Mouse (Mus musculus) cerebellum, adult 2 months (tissue): ENCODE data around the gene Surf2.

Experiments used
- CTCF ChIP-seq: fragments of 200-500 bp; IDR thresholded peaks from 2 replicates; pipeline ENCODE4 v1.5.1; 2011; ENCODE audit warnings: low read depth, mild to moderate bottlenecking, control low read depth, low read length, moderate library complexity, borderline replicate concordance; ENCODE audit not compliant: insufficient read depth
- POLR2A ChIP-seq: fragments of 200-500 bp; IDR thresholded peaks from 2 replicates; pipeline ENCODE4 v1.6.1; 2011; ENCODE audit warnings: low read length, control low read depth, borderline replicate concordance; ENCODE audit not compliant: insufficient read depth

- TF ChIP-seq CTCF (no peak), POLR2A (no peak)
Measured at GRCm38 (mm10) chr2:26900731-26901130, 15.4 kb upstream of the Surf2 start.
